Comparison of ENCODE assay signal across 10 mouse cellular contexts in the genomic region with DNA sequence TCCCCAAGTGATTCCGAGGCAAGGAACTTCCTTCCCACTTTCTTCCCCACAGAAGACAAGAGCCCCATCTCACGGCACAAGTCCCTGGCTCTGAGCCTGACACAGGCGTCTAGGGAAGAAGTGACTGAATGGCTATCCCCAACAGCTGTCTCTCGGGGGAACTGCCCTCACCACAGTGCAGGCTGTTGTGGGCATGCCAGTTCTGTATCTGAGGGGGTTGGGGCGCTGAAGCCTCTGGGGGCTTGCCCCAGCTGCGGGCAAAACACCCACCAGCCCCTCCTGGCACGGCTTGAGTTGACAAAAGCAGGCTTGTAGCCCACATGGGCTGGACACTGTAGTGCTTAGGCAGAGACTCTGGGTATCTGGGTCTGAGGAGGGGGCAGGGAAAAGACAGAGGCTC. TPM values are rescaled to one million over a fixed set of nuclear protein-coding genes. Genes with fewer than 3 reads are reported as not detected.
DNase-seq lines count a peak whose midpoint lies in the region; ATAC-seq lines count a peak whose summit lies in the region.
"Had no signal": no experiment of that assay in that cellular context is flagged by ENCODE, and none has a peak within 500 bp of the region (broad histone marks: within the 10 kb centered on the region; RNA-seq: fewer than 3 reads in every experiment).

No protein-coding gene starts in this region.

- peaks cover 41% of the 10 kb centered on the region for H3K4me1 ChIP-seq in intestine, embryonic 14.5 days (replicated peaks; ENCODE audit: control insufficient read depth, insufficient read depth, low read length)
- peaks cover 51% of the 10 kb centered on the region for H3K4me1 ChIP-seq in intestine, embryonic 15.5 days (replicated peaks)
- H3K4me1 ChIP-seq in hindbrain, embryonic 13.5 days (replicated peaks) = peaks cover 83% of the 10 kb centered on the region

- no peak overlapping the region for H3K4me3 ChIP-seq in intestine, embryonic 14.5 days (ENCODE audit: low read depth, low read length)
- H3K4me3 ChIP-seq in intestine, embryonic 15.5 days (replicated peaks) = no peak overlapping the region
- H3K4me3 ChIP-seq in hindbrain, embryonic 13.5 days = no peak overlapping the region
- H3K4me3 ChIP-seq: liver, embryonic 15.5 days had no signal

- DNase-seq in intestine, embryonic 14.5 days (ENCODE audit: low spot score) = no peak
- peak; percentile 9 for DNase-seq in A20 (ENCODE audit: low read depth, low spot score)
- peak; percentile 69 for DNase-seq in cerebellum, adult 9-11 months
- DNase-seq in splenic B cell, adult 2 months (ENCODE audit: low read depth, low spot score) = peak; percentile 13
- DNase-seq in urinary bladder, postnatal 25 days (ENCODE audit: low spot score) = no peak
- DNase-seq in kidney, adult 11 months = no peak

- H3K27me3 ChIP-seq in intestine, embryonic 14.5 days (replicated peaks; ENCODE audit: control insufficient read depth, insufficient read depth, low read length) = no peaks in the 10 kb centered on the region
- no peaks in the 10 kb centered on the region for H3K27me3 ChIP-seq in intestine, embryonic 15.5 days (replicated peaks)
- no peaks in the 10 kb centered on the region for H3K27me3 ChIP-seq in hindbrain, embryonic 13.5 days
- no peaks in the 10 kb centered on the region for H3K27me3 ChIP-seq in splenic B cell, adult 2 months (ENCODE audit: control insufficient read depth, insufficient read depth, low read length, poor library complexity, severe bottlenecking)
- H3K27me3 ChIP-seq: liver, embryonic 15.5 days had no signal

- H3K4me2 ChIP-seq in intestine, embryonic 14.5 days (ENCODE audit: low read length) = no peak overlapping the region
- no peak overlapping the region for H3K4me2 ChIP-seq in intestine, embryonic 15.5 days (replicated peaks)
- H3K4me2 ChIP-seq in hindbrain, embryonic 13.5 days = no peak overlapping the region
- H3K4me2 ChIP-seq: liver, embryonic 15.5 days had no signal

- 73% methylated on average over 7 of the region's 7 CpGs for WGBS in intestine, embryonic 14.5 days
- 58% methylated on average over 7 of the region's 7 CpGs for WGBS in intestine, embryonic 15.5 days
- 27% methylated on average over 7 of the region's 7 CpGs for WGBS in hindbrain, embryonic 13.5 days

- H3K36me3 ChIP-seq in intestine, embryonic 14.5 days (ENCODE audit: control insufficient read depth, insufficient read depth, low read length) = peaks cover 11% of the 10 kb centered on the region
- no peaks in the 10 kb centered on the region for H3K36me3 ChIP-seq in intestine, embryonic 15.5 days
- peaks cover 18% of the 10 kb centered on the region for H3K36me3 ChIP-seq in hindbrain, embryonic 13.5 days
- no peaks in the 10 kb centered on the region for H3K36me3 ChIP-seq in splenic B cell, adult 2 months (ENCODE audit: control insufficient read depth, insufficient read depth, low read length, poor library complexity, severe bottlenecking)
- H3K36me3 ChIP-seq: liver, embryonic 15.5 days had no signal

- ATAC-seq in intestine, embryonic 14.5 days (replicated peaks; ENCODE audit: low FRiP score, low TSS enrichment, low read depth) = no peak
- ATAC-seq in intestine, embryonic 15.5 days = no peak
- peak; percentile 49 for ATAC-seq in hindbrain, embryonic 13.5 days (ENCODE audit: low FRiP score)

- no peak overlapping the region for H3K27ac ChIP-seq in intestine, embryonic 14.5 days (ENCODE audit: low read depth)
- H3K27ac ChIP-seq in intestine, embryonic 15.5 days = no peak overlapping the region
- peak overlapping the region; percentile 49 for H3K27ac ChIP-seq in hindbrain, embryonic 13.5 days
- H3K27ac ChIP-seq: liver, embryonic 15.5 days had no signal

- no peaks in the 10 kb centered on the region for H3K9me3 ChIP-seq in intestine, embryonic 14.5 days (ENCODE audit: control insufficient read depth, low read length)
- H3K9me3 ChIP-seq in intestine, embryonic 15.5 days = no peaks in the 10 kb centered on the region
- no peaks in the 10 kb centered on the region for H3K9me3 ChIP-seq in hindbrain, embryonic 13.5 days
- H3K9me3 ChIP-seq: liver, embryonic 15.5 days had no signal

- H3K9ac ChIP-seq in intestine, embryonic 14.5 days (ENCODE audit: low read length) = 0 out of 2 replicates have a peak overlapping the region, but pooled peaks have one; percentile 13
- H3K9ac ChIP-seq in intestine, embryonic 15.5 days = no peak overlapping the region
- peak overlapping the region; percentile 51; the same call in 1 of the 2 replicates for H3K9ac ChIP-seq in hindbrain, embryonic 13.5 days
- H3K9ac ChIP-seq: liver, embryonic 15.5 days had no signal

RNA-seq across cellular contexts. Expression of gene Soga1, which starts 14.9 kb away (rescaled TPM):
- polyA plus RNA-seq in intestine, embryonic 14.5 days (2014; fragmentation: Nextera tagmentation; extraction: Ambion mirVana) = 4.7 and 6.1 TPM in 2 replicates
- 2.0 and 2.3 TPM in 2 replicates for polyA plus RNA-seq in intestine, embryonic 15.5 days (2015; fragmentation: Nextera tagmentation; extraction: Ambion mirVana)
- polyA plus RNA-seq in hindbrain, embryonic 13.5 days (2015; fragmentation: Nextera tagmentation; extraction: Ambion mirVana) = 6.2 and 6.4 TPM in 2 replicates

RNA-seq across cellular contexts. Expression of gene Tldc2, which starts 22.7 kb away (rescaled TPM):
- polyA plus RNA-seq in intestine, embryonic 14.5 days (2014; fragmentation: Nextera tagmentation; extraction: Ambion mirVana) = not detected in 2 replicates
- not detected in 2 replicates for polyA plus RNA-seq in intestine, embryonic 15.5 days (2015; fragmentation: Nextera tagmentation; extraction: Ambion mirVana)
- not detected in 2 replicates for polyA plus RNA-seq in hindbrain, embryonic 13.5 days (2015; fragmentation: Nextera tagmentation; extraction: Ambion mirVana)
- polyA plus RNA-seq: liver, embryonic 15.5 days; testis, adult 2 months had no signal

RNA-seq across cellular contexts. Expression of gene Dsn1, which starts 57.2 kb away (rescaled TPM):
- polyA plus RNA-seq in intestine, embryonic 14.5 days (2014; fragmentation: Nextera tagmentation; extraction: Ambion mirVana) = 31.6 and 36.4 TPM in 2 replicates
- 28.3 and 29.4 TPM in 2 replicates for polyA plus RNA-seq in intestine, embryonic 15.5 days (2015; fragmentation: Nextera tagmentation; extraction: Ambion mirVana)
- 12.3 and 13.2 TPM in 2 replicates for polyA plus RNA-seq in hindbrain, embryonic 13.5 days (2015; fragmentation: Nextera tagmentation; extraction: Ambion mirVana)

Comparison
In these comparisons a context has a peak if more than half of its experiments do, and no peak if none do; other contexts are left out.
1. DNase-seq: peak in A20 (single experiment), cerebellum, adult 9-11 months (single experiment) and splenic B cell, adult 2 months (single experiment); none in intestine, embryonic 14.5 days (single experiment), urinary bladder, postnatal 25 days (single experiment) and kidney, adult 11 months (single experiment).